Mouse (Mus musculus) spleen, adult 2 months (tissue): ENCODE data around the gene Zfp988. TPM values are rescaled to one million over a fixed set of nuclear protein-coding genes. Genes with fewer than 3 reads are reported as not detected.
"Not testable (repeated sequence)": the region's sequence is repeated elsewhere in the genome, so short reads cannot be mapped to it uniquely, and the experiment has no call there.

Source experiments
- DNase-seq, 2 experiments: peaks; one replicate each; pipeline versions ENCODE4 v3.0.0 to v3.0.0-alpha.2; 2012 to 2021; ENCODE audit warnings: low spot score in 2 of 2, low read depth in 1 of 2
- H3K27ac ChIP-seq: fragments of 200-500 bp; 2 replicates; pipeline ENCODE4 v1.5.1; 2012; ENCODE audit warnings: low read length, inconsistent platforms; ENCODE audit not compliant: insufficient read depth
- H3K27me3 ChIP-seq: fragments of 200-500 bp; 2 replicates; pipeline ENCODE4 v1.6.1; 2012; ENCODE audit warnings: mild to moderate bottlenecking, moderate library complexity, low read length, inconsistent platforms; ENCODE audit not compliant: control insufficient read depth, insufficient read depth
- H3K36me3 ChIP-seq: fragments of 200-500 bp; 2 replicates; pipeline ENCODE4 v1.6.1; 2012; ENCODE audit warnings: mild to moderate bottlenecking, low read length, inconsistent platforms; ENCODE audit not compliant: control insufficient read depth, insufficient read depth
- H3K4me1 ChIP-seq: fragments of 200-500 bp; 2 replicates; pipeline ENCODE4 v1.6.1; 2011; ENCODE audit warnings: inconsistent platforms; ENCODE audit not compliant: control insufficient read depth, insufficient read depth, insufficient read length
- H3K4me3 ChIP-seq: fragments of 200-500 bp; 2 replicates; pipeline ENCODE4 v1.5.1; 2011; ENCODE audit warnings: mild to moderate bottlenecking, inconsistent platforms; ENCODE audit not compliant: insufficient read depth, insufficient read length; ENCODE audit errors: extremely low read depth
- WGBS: fragments of 180-500 bp; shearing (Covaris S2); methylation state at CpG from one replicate; pipeline ENCODE4 v1.1.7; 2018; 5-methylcytosine and 5-hydroxymethylcytosine counted together
- polyA plus RNA-seq: library from polyadenylated mRNA; depleted of rRNA; stranded (reverse); fragments of >200 nt; gene quantifications from 2 replicates; pipeline ENCODE4 v1.2.3, GENCODE M21; 2012; rRNA removed

Zfp988 gene
- not detected in 2 replicates for polyA plus RNA-seq

DNA sequence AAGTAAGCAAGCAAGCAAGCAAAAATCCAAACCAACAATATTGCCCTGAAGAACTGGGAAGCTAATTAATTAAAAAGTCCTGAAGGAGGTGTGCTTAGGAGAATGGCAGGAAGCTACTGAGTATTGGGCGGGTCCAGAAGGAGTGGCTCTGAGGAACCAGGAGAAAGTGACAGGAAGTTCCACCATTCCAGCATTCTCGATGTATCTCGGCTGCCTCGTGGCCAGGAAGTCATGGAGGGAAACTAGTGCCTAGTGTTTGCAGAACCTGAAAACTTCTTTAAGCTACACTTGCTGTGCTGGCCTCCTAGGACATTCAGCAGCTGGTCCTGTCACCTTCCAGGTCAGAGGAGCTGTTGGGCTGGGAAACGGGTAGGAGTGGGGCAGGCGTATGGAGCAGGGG, at the start of gene Zfp988:
Zfp988 (plus strand) TSS at position 239 of the 400 bp plus-strand sequence.
- not testable (repeated sequence) for H3K36me3 ChIP-seq, H3K27ac ChIP-seq, H3K4me3 ChIP-seq, DNase-seq, H3K27me3 ChIP-seq, H3K4me1 ChIP-seq
- 87% methylated on average over 6 of the region's 6 CpGs for WGBS

DNA sequence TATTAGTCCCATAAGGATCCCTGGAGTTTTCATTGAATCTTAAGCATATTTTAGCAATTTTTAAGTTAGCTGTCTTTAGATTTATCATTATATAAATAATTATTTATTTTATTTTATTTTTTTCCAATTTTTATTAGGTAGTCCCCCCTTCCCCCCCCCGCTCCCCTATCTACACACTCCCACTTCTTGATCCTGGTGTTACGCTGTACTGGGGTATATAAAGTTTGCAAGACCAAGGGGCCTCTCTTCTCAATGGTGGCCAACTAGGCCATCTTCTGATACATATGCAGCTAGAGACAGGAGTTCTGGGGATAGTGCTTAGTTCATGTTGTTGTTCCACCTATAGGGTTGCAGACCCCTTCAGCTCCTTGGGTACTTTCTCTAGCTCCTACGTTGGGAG, 42.8 kb upstream of the Zfp988 start:
- WGBS = 84% methylated on average over 2 of the region's 3 CpGs
- DNase-seq, H3K27me3 ChIP-seq, H3K36me3 ChIP-seq, H3K4me3 ChIP-seq, H3K27ac ChIP-seq, H3K4me1 ChIP-seq: not testable (repeated sequence)

DNA sequence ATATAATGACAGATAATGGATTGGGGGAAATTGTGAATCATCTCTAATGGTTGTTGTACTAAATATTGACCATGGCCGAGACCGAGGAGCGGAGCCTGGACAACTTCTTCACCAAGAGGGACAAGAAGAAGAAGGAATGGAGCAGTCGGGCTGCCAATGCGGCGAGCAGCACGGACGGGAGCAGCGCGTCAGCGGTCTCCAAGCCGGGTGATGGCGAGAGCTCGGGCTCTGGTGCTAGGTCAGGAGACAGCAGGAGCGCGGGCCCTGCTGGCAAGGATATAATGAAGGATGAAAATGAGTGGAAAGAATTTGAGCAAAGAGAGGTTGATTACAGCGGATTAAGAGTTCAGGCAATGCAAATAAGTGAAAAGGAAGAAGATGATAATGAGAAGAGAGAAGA, 38.2 kb upstream of the Zfp988 start:
- DNase-seq, H3K27ac ChIP-seq, H3K4me3 ChIP-seq, H3K27me3 ChIP-seq, H3K4me1 ChIP-seq, H3K36me3 ChIP-seq: not testable (repeated sequence)
- 92% methylated on average over 17 of the region's 17 CpGs for WGBS

DNA sequence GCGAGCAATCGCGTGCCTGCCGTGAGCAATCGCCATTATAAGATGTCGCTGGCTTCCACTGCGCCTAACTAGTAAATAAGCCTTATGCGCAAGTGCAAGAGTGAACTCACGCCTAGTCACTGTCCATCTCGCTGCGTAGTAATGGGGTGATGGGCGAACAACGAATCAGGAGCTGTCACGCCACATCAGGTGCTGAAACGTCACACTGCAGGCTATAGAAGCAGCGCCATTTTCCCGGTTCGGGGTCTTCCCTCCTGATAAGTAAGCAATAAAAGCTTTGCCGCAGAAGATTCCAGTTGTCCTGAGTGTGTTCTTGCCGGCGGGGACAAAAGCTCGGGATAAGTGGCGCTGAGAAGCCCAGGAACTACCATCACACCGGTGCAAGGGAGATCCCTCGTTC, 36.7 kb upstream of the Zfp988 start:
- DNase-seq, H3K27ac ChIP-seq, H3K4me1 ChIP-seq, H3K36me3 ChIP-seq, H3K27me3 ChIP-seq, H3K4me3 ChIP-seq: not testable (repeated sequence)
- WGBS = 87% methylated on average over 25 of the region's 25 CpGs

DNA sequence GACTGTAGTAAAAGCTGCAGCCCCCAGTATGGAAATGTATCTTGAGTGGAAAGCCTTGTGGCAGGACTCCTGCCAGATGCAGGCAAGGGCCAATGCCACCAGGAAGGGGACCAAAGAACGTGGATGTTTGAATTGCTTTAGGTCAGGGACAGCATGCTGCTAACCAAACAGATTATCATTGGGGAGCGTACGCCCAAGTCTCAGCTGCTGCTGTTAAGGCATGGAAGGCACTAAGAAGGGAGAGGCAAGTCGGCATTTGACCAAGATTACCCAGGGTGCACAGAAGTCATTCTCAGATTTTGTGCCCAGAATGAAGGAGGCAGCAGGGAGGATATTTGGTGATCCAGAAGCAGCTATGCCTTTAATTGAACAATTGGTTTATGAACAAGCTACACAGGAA, 35.4 kb upstream of the Zfp988 start:
- not testable (repeated sequence) for H3K4me3 ChIP-seq, H3K4me1 ChIP-seq, H3K27me3 ChIP-seq, H3K36me3 ChIP-seq, H3K27ac ChIP-seq, DNase-seq
- WGBS = 88% methylated on average over 4 of the region's 4 CpGs

DNA sequence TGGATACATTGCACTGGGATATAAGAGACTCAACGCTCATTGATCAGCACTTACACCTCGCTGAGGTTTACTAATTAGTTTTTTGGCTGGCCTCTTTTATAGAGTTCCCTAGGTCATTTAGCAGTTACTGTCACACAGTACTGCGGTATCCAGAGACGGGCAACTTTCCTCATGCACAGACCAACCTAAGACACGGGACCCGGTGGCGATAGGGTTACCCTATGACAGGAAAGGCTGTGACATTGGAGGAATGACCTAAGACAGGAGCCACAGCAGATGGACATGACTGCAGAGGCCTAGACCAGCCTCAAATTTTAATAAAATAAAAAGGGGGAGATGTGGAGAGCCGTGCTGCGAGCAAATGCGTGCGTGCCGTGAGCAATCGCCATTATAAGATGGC, 33.9 kb upstream of the Zfp988 start:
- H3K27me3 ChIP-seq, H3K4me1 ChIP-seq, H3K36me3 ChIP-seq, H3K27ac ChIP-seq, DNase-seq, H3K4me3 ChIP-seq: not testable (repeated sequence)
- WGBS = 88% methylated on average over 13 of the region's 13 CpGs

DNA sequence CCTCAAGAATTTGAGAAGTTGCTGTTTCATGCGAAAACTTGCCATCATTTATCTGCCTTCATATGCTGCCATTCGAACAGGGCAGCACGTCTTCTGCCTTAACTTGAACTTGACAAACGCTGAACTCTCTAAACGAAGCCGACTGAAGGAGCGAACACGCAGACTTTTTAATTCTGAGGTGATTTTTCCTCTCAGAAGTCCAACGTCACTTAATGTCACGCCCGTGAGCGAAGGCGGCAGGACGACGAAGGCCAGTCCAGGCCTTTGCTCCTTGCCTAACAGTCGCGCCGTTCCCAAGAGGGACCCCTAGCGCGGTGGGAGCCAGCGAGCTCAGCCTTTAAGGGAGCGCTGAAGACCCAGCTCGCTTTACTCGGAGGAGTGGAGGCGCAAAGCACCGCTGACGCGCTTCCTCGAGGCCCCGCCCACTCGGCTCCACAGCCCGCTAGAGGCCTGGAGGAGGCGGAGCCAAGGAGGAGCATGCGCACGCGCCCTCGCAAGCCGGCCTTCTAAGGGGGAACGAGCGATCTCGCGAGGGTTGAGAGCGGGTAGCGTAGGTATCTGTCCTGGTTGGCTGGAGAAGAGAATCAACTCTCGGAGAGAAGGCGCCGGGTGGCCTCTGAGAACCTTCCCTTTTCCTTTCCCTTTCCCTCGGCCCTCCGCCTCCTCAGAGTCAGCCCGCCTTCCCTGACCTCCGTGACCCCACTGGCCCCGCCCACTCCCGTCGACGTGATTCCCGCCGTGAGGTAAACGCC, 30.3 kb upstream of the Zfp988 start:
- H3K27me3 ChIP-seq, H3K4me3 ChIP-seq, H3K4me1 ChIP-seq, H3K36me3 ChIP-seq, H3K27ac ChIP-seq: not testable (repeated sequence)
- DNase-seq = peak in 1 of 2 experiments; percentile 16
- 45% methylated on average over 58 of the region's 58 CpGs for WGBS

DNA sequence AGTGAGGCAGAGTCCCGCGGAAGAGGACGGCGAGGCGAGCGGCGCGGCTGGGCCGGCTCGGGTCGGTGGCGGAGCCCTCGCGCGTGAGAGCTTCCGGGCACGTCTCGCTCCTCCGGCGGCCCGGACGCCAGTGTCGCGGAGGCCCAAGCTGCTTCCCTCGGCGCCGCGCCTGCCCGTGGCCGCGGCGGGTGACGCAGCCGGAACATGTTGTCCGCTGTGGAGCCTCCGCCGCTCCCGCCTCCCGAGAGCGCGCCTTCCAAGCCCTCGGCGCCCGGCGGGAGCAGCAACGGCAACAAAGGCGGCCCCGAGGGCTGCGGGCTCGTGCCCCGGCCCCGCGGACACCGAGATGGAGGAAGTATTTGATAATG, 29.7 kb upstream of the Zfp988 start:
- H3K27ac ChIP-seq, H3K36me3 ChIP-seq, H3K4me3 ChIP-seq, H3K27me3 ChIP-seq, H3K4me1 ChIP-seq, DNase-seq: not testable (repeated sequence)
- 41% methylated on average over 54 of the region's 54 CpGs for WGBS

DNA sequence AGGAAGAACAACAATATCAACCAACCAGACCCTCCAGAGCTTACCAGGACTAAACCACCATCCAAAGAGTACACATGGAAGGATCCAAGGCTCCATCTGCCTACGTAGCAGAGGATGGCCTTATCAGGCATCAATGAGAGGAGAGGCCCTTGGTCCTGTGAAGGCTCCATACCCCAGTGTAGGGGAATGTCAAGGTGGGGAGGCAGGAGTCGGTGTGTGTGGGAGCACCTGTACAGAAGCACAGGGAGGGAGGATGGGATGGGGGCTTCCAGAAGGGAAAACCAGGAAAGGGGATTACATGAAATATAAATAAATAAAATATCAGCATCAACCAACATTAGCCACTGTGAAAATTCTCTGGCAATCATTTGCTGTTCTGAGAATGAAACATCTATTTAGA, 25.1 kb upstream of the Zfp988 start:
- H3K27me3 ChIP-seq, DNase-seq, H3K4me1 ChIP-seq, H3K36me3 ChIP-seq, H3K4me3 ChIP-seq, H3K27ac ChIP-seq: not testable (repeated sequence)
- 75% methylated on average over 2 of the region's 2 CpGs for WGBS

DNA sequence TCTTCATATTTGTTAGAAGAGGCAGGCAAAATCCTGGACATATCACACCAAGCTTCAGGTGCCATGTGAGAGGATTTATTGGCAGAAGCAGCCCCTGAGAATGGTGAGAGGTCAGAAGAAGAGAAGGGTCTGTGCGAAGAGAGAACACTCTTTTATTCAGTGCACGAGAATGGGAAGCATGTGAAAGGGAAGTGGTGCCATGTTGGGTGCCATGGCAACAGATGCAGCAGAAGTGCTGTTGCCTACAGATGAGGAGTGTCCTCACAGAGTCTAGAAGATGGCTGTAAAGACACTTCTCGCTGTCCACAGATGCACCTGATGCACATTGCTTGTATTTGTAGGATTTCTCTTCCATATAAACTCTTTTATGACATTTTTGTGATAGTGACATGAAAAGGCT, 6.9 kb upstream of the Zfp988 start:
- WGBS = 65% methylated on average over 3 of the region's 3 CpGs
- not testable (repeated sequence) for H3K27me3 ChIP-seq, H3K36me3 ChIP-seq, H3K27ac ChIP-seq, H3K4me1 ChIP-seq, H3K4me3 ChIP-seq, DNase-seq

DNA sequence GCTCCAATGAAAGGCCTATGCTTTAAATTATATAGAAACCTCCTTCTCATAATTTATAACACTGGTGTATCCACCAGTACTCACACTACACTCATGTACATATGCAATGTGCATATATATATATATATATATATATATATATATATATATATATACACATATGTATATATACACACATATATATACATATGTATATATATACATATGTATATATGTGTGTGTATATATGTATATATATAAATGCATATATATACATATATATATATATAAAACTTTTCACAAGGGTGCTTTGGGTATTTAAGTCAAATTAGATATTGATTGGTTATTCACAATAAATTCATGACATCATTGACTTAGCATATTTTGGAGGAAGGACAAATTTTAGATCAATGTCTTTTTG, 3.1 kb upstream of the Zfp988 start:
- DNase-seq, H3K27ac ChIP-seq: not testable (repeated sequence)

More for the DNA sequence above, 3.1 kb upstream of the Zfp988 start:
- H3K4me1 ChIP-seq, H3K4me3 ChIP-seq, H3K36me3 ChIP-seq, H3K27me3 ChIP-seq: not testable (repeated sequence)
